Mouse (Mus musculus): ENCODE results near the gene Ap1ar.

Ap1ar gene

GRCm38 (mm10) chr3:127837154-127837865 lies at the start of gene Ap1ar:
Gene Ap1ar (minus strand): TSS chr3:127837523.
- DNase-seq (ENCODE audit: low spot score), result peak; percentile 90

DNA sequence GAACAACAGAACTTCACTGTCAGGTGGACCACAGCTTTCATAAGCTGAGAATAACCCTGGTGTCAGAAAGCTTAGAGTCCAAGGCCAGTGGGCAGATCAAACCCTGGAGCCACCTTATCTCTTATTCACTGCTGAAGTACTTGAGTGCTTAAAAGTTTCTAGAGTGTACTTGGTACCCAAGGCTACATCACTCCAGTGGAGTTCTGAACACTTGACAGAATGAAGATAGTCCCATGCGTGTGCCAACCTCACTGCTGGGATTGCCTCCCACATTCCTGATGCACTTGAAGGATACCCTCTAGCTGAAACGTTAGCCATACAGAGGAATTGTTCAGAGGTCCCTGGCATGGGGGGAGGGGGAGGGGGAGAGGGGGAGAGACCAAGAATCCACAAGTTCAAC lies 44.4 kb upstream of the Ap1ar start:
- no peak for DNase-seq (ENCODE audit: low spot score)

DNA sequence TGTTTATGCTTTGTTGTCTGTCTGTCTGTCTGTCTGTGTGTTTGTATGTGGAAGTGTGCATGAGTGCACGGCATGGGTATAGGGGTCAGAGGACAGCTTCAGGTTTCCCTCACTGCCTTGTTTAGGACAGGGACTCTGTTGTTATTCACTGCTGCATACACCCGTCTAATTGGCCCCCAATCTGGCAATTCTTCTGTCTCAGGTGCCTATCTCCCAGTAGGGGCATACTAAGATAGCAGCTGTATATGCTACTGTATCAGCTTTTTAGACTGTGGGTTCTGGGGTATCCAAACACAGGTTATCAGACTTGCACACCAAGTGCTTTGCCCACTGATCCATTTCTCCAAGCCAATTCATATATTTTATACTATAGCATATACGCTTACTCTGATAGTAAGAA lies 42.6 kb upstream of the Ap1ar start:
- no peak for DNase-seq (ENCODE audit: low spot score)

GRCm38 (mm10) chr3:127875509-127875908 lies 38.2 kb upstream of the Ap1ar start:
- DNase-seq (ENCODE audit: low spot score), result no peak

DNA sequence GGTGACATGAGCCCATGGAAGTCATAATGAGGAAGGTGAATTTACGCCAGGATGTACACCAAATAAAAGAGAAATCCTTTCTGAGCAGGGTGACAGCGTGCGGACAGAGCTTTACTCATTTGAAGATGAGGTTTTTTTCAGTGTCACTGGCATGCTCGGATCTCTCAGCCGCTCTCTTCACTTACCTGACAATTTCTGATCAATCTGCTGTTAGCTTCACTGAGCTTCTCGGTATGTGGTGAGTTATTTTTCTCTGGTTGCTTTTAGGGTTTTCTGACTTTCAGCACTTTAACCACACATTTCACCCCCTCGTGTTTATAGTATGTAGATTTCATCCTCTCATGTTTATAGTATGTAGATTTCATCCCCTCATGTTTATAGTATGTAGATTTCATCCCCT lies 37.7 kb upstream of the Ap1ar start:
- no peak for DNase-seq (ENCODE audit: low spot score)

- DNase-seq (ENCODE audit: low spot score), result no peak
Observed at GRCm38 (mm10) chr3:127874254-127874883, 37.0 kb upstream of the Ap1ar start.

GRCm38 (mm10) chr3:127871575-127871974 lies 34.3 kb upstream of the Ap1ar start:
- DNase-seq (ENCODE audit: low spot score), result no peak

DNA sequence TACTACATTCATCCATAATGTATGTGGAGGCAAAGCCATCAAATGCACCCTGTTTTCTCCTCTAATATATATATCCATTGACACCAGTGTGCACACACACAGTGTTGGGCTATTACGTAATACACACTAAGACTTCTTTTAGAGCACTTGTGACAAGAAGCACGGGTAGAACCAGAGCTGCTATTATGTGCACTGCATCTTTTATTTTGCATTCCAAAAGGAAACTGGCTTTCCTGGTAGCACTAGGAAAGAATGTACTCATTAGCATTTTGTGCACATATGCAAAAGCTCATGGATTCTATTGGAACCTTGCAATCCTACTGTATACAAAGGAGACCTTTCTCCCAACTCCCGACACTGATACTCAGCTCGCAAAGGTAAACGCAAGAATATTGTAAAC lies 31.6 kb upstream of the Ap1ar start:
- no peak for DNase-seq (ENCODE audit: low spot score)

DNA sequence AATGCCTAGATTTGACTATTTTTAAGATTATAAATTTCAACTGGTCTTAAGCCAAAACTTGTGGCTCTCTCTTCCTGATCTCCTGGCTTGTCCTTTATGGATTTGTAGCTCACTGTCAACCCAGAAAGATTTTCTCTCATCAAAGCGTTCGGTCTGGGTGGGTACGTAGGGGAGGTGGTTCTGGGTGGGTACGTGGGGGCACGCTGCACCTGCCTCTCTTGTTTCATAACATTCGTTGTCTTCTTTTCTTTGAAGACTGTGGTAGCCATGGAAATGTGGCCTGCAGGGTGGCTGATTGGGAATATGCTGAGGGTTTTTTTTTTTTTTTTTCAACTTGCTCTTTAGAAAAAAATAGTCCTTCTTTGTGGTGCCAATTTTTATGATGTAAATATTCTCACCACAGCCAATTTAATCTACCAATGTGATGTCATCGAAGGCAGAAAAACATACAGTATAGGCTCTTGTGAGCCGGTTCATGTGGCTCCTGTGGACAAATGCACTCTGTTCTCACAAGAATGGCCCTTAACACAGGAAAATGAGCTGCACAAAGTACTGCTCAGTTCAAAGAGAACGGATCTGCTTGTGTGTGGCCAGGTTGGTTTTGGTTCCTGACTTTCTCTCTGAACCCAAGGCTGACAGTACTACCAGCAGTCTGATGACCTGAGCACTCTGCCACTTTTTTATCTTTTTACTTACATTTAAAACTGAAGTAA lies 30.9 kb upstream of the Ap1ar start:
- no peak for DNase-seq (ENCODE audit: low spot score)

DNA sequence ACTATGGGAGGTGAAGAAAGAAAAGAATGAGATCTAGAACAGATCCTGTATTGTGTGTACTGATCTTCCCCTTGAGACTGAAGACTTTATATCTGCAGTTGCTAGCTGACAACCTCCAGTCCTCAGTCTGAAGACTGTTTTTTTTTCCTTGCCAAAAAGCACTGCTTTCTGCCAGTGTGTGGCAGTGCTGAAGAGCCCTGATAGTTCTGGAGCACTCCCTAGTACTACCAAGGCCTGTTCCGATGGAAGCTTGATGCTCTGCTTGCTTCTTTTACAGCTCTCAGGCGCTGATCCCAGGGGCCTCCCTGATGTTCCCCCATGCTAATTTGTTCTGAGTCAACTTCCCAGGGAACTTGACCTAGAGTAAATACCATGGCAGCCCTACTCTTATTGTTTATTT lies 26.9 kb upstream of the Ap1ar start:
- no peak for DNase-seq (ENCODE audit: low spot score)

DNA sequence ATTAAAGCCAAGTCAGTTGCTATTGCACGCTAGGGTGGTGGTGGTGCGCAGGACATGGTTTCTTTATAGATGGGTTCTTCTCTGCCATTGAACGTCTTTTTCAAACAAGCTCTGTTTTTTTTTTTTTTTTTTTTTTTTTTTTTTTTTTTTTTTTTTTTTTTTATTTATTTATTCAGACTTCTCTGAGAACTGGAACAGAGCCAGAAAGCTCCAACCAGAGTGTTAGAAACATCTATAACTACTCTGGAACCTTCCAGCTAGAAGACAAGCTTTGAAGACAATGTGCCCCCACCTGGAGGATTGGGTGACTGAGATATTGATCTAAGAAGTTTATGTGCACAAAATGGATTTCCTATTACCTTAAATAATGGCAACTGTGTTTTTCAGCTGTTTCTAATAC lies 26.2 kb upstream of the Ap1ar start:
- DNase-seq (ENCODE audit: low spot score), result no peak

- no peak for DNase-seq (ENCODE audit: low spot score)
Observed at GRCm38 (mm10) chr3:127862479-127862878, 25.2 kb upstream of the Ap1ar start.

- DNase-seq (ENCODE audit: low spot score), result no peak
Observed at GRCm38 (mm10) chr3:127861340-127861739, 24.0 kb upstream of the Ap1ar start.

DNA sequence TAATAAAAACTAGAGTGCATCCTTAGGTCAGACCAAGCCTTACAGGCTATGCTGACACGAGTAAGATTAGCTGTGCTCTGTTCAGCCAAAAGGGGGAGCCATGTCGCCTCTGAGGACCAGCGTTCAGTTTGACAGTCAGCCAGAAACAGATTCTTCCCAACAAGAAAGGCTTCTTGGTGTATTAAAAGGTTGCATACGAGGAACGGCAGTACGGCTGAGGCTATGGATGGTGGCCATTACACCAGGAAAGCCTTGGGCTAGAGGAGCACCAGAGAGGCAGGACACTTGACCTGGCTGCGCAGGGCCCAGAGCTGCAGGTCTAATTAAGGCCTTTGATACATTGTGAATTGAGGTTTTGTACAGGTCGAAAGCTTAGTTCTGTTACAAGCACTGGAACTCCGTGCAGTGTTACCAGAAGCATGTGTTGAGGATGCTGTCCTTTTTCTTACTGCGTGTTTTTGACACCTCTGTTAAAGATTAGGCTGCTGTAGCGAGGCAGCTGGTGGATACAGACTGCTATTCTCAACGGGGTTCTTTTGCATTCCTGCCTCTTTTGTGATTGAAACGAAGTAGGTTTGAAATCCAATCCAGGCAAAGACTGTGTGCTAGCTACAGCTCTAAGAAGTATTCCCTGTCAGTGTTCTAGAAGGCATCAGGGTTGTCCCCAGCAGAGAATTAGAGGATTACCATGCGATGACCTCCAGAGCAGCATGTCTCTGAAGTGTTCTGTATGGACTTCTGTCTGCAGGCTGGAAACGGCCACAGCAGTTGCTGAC lies 16.3 kb upstream of the Ap1ar start:
- DNase-seq (ENCODE audit: low spot score), result peak; percentile 42

DNA sequence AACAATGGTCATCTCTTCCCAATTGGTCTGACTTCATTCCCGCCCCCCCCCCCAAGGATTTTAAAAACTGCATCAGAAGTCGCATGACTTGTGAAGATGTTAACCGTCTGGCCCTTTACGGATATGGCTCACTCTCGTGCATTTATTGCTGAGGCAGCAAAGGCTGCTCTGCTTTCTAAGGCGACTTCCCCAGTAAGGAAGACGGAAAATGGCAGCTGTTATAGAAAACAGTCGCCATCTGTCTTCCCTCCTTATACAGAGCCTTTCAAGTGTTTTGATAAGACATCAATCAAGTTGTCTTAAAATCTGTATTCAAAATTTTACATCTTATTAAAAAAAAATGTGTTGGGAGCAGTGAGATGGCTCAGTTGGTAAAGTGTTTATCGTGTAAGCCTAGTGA lies 15.4 kb upstream of the Ap1ar start:
- DNase-seq (ENCODE audit: low spot score), result no peak

DNA sequence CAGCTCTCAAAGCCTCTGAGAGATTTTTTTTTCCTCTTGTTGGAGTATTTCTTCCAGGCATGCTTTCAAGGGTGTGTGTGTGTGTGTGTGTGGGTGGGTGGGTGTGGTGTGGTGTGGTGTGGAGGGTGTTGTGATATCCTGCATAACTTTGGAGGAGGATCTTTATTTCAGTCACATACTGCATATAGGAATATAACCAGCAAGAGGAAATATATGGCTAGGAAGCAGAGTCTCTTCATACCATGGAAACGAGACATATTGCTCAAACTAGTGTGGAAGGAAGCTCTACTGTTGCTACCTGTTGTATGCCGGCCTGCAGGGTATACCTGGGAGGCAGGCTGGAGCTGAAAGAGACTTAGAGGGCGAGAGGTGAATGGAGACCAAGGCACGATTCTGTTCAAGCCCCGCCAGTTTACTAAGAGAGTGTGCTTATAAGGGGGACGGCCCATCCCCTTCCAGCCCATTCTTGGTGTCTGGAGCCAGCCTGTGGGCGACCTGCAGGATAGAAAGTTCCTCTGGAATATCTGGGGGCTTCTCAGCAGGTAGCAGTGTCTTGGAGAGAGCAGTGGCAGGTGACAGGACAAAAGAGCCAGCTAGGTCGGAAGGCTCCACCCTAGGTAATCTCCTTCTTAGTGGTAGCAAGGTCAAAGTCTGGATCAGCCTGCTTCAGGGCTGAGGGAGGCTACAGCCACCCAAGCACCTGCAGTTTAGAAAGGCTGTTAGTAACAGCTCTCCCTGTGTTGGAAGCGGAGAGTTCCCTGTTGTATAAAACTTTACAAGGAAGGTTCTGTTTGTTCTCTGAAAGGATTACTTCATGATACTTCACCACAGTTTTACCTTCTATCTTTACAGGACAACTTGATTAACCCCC lies 13.7 kb upstream of the Ap1ar start:
- DNase-seq (ENCODE audit: low spot score), result no peak

DNA sequence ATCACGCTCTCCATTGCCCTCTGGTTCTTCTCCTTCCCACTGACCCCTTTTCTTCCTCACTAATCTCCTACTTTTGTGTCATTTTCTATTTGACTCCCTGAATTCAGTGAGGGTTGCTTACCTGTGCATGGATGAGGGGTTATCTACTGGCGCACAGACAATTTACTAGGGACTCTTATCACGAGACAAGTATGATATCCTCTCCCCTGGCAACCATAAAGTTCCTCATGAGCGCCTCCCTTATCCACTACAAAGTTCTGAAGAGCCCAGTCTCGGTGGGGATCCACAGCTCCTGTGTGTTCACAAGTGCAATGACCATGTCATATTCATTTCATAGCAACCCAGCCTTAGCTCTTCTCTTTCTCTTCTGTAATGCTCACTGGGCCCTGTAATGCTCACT lies 12.6 kb upstream of the Ap1ar start:
- DNase-seq (ENCODE audit: low spot score), result no peak

GRCm38 (mm10) chr3:127848088-127848808 lies 10.9 kb upstream of the Ap1ar start:
- no peak for DNase-seq (ENCODE audit: low spot score)

DNA sequence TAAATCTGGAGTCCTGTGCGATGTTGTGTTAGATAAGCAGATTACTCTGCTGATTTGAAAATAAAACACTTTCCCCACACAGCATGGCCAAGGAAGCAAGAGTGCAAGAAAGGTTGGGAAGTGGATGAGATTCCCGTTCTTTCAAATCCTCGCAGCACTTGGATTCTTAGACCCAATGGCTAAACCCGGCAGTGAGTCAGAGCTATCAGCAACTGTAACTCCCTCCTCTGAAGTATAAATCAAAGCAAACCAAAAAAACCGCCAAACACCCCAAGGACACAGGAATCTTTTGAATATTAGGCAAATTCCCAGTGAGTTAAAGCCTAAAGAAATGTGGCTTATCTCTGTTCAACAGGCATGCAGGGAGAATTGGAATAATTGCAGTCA lies 6.6 kb upstream of the Ap1ar start:
- DNase-seq (ENCODE audit: low spot score), result no peak

GRCm38 (mm10) chr3:127843324-127843940 lies 6.1 kb upstream of the Ap1ar start:
- DNase-seq (ENCODE audit: low spot score), result no peak

Data from layer of hippocampus, adult 9-10 months (tissue).